Mouse (Mus musculus): Measurements from ENCODE around the gene Pgap3.
A peak's percentile ranks its signal among the peaks of the same experiment; 100 is the strongest.

The Pgap3 gene

DNA sequence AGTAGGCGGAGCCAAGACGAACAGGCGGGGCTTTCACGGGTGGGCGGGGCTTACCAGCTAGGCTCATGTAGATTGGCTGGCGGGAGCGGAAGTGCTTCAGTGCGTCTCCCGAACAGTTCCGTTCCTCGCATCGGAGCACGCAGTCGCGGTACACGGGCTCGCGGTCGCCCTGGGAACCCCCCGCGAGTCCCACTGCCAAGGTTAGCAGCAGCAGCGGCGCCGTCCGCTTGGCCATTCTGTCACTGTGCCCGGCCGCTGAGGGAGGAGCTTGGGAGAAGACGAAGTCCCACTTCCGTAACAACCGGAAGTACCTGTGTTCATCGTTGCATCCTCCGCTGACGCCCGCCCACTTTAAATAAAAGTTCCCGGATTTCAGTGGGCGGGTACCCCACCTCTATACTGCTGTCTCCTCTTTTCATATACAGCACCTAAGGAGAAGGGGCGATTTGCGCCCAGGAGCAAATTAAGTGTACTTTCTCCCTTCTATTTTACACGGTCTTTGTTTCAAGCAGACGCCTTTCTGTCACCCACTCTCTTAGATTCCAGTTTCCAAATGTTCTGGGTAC lies at the start of gene Pgap3:
Pgap3 (minus strand) TSS at position 330 of the 566 bp plus-strand sequence.
- DNase-seq (ENCODE audit: low spot score in 2 of 2), result peak; percentile 86 to 89

DNA sequence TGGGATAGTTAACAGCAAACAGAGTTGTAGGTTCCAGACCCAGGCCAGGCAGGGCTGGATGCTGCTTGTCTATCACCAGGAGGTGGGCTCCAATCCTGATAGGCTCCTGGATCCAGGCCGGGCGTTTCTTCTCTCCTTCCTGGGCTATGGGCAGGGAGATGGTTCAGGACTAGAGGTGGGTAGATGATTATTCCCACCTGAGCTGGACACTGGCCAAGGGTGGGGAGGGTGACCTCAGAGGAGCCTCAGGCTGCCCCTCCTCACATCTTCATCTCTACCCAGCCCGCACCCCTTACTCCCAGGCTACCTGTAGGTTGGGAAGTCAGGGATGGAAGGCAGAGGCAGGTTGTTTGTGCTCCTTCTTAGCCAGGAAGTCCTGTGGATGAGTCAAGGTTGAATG lies 49.1 kb upstream of the Pgap3 start:
- no peak for DNase-seq (ENCODE audit: low spot score in 2 of 2)

DNA sequence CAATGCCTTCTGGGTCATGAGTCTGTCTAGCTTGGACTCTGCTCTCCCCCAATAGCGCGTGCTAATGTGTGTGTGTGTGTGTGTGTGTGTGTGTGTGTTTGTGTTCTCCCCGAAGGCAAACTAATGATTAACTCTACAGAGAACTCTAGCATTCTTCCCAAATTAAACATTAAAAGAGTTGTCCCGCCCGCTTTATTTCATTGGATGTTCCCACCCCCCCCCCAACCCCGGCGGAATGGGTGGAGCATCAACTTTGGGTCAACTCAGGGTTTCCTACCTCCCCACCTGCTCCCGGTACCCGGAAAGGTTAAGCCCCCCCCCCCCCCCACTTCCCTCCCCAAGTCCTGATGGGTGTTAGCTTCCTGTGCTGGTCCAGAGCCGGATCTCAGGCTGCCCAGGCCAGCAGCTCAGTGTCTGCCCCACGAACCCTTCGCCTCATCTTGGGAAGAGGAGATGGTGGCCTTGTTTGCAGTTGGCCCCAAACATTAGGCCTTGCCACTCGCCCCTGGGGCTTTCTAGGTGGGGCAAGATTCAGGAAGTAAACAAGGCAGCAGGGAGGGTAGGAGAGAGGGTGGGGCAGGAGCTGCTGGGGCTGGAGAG lies 48.0 kb upstream of the Pgap3 start:
- no peak for DNase-seq (ENCODE audit: low spot score in 2 of 2)

DNA sequence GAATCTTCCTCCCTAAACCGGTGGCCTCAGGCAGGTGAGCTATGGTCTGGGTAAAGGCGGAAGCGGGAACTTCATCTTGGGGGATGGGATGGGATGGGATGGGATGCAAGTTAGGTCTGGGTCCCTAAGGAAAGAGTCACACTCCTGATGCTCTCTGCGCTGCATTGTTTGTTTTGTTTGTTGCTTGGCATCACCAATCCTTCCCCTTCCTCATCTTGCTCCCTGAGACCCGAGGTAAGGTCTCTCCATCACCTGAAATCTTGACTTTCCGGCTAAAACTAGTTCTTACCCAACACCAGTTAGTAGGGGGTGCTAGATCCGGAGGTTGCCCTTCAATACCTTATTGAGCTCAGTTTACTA lies 47.2 kb upstream of the Pgap3 start:
- no peak for DNase-seq (ENCODE audit: low spot score in 2 of 2)

DNA sequence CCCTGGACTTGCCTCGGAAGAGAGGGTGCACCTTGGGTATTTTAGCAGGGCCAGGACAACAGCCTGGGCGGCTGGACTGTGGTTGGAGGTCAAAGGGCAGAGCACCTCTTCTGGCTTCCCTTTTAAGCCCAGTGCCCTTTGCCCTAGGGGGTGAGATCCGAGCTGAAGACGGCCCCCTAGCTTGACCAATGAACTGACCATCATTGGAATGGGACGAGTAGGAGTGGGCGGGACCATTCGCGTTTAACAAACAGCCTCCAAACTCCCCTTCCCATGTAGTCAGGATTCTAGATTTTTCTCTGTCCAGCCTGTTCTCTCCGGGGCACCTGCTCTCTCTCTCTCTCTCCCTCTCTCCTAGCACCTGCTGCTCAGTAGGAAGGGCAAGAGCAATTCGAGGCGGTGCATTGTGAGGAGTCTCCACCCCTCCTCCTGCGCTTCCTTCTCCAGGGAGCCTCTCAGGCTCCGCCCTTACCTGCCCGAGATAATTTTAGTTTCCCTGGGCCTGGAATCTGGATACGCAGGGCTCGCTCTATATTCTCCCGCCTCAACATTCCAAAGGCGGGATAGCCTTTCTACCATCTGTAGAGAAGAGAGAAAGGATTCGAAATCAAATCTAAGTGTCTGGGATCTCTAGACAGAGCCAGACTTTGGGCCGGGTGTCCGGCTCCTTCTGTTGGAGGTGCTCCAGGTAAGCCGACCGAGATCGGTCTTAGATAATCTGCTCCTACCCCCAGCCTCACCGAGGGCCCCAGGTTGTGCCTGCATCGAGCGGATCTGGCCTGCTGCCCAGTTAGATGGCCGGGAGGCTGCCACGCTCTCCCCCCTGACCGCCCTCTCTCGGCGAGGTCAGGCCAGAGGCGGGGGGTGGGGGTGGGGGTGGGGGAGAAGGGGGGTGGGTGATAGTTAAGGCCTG lies 46.5 kb upstream of the Pgap3 start:
- DNase-seq (ENCODE audit: low spot score in 2 of 2), result no peak

DNA sequence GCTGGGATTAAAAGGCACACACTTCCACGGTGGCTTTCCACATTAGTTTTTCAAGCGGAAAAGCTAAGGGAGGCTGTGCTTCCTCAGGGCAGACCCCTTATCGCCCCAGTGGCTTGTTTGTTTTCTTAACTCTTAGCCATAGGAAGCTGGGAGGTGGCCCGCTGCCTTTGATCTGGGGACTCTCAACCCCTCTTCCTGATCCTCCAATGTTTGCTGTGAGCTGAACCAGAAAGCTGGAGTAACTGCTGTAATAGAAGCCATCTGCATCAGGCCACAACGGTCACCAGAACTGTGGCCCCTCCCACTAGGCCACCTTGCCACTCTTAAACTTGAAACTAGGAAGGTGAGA lies 45.9 kb upstream of the Pgap3 start, which contains the start of gene Grb7:
Grb7 (plus strand) TSS at position 182 of the 349 bp plus-strand sequence.
- DNase-seq (ENCODE audit: low spot score in 2 of 2), result no peak

DNA sequence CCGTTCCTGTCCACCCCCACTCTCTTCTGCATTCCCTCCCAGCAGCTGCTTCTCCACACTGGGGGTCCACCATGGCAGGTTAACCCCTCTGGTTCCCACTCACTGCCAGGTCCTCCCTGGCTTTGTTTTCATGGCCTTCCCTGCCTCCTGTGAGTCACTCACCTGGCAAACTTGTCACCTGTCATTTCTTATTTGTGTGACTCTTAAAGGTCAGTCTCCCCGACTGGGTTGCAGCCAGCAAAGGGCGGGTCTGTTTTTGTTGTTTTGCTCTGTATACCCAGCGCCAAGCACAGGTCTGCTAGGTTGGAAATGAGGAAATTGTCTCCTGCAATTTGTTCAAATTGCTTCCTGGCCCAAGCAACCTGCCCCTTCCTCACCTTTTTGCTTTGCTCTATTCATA lies 45.4 kb upstream of the Pgap3 start:
- DNase-seq (ENCODE audit: low spot score in 2 of 2), result no peak

DNA sequence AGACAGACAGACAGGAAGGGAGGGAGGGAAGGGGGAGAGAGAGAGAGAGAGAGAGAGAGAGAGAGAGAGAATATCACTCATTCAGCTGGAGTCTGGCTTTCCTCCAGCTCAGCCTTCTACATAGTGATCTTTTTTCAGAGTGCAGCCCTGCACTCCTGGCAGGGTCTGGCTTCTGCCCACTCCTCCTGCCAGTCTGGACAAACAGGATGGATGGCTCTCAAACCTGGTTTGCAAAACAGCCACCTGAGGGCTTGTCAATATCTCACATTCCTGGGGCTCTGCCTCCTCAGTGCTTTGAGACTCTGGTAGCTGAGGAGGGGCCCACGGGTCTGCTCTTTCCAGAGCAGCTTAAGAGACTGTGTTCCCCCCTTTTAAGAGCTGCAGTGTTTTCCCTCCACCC lies 44.9 kb upstream of the Pgap3 start:
- no peak for DNase-seq (ENCODE audit: low spot score in 2 of 2)

DNA sequence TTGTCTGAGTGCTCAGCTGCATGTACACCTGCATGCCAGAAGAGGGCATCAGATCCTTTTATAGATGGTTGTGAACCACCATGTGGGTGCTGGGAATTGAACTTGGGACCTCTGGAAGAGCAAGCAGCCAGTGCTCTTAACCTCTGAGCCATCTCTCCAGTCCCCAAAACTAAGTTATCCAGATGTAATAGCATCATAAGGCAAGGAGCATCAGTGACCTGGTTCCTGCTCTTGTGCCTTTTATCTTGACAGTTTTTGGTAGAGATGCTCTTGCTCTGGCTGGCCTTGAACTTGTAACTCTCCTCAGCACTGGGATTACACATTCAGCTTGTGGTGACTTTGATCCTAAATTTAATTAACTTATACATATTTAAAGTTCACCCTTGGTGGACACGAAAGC lies 43.4 kb upstream of the Pgap3 start:
- no peak for DNase-seq (ENCODE audit: low spot score in 2 of 2)

DNA sequence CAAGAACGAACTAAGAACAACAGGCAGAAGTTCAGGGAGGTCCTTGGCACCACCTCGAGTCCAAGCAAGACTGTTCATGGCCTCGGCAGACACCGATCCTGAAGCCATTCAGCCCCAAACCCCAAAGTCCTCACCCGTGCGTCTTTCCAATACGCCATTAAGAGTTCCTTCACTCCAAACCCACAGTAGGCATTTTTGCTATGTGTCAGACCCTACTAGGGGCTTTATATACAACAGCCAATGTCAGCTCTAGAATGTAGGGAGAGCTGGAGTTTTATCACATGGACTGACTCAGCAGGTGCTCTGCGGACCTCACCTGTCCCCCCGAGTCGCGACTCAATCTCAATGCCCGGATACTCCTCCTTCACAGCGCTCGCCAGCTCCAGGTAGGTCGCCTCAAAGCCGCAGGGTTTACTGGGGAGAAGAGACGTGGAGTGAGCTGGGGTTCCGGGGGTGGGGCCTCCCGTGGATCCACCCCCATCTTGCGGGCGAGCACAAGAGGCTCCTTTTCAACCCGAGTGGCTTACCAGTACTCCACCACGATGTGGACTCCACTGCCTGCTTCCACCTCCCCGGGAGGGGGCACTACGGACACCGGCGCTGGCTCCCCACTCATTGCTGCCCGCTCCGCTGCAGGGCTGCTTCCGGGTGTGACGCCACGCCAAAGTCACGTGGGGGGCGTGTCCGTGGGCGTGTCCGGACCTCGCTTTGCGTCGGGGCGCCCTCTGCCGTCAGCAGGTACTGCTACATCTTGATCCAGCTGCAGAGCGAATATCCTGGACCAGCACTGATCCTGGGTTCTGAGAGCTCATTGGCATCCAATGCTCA lies 38.3 kb upstream of the Pgap3 start, which contains the start of gene Mien1:
Mien1 (minus strand) TSS at position 661 of the 828 bp plus-strand sequence.
- DNase-seq (ENCODE audit: low spot score in 2 of 2), result peak; percentile 97 to 98

DNA sequence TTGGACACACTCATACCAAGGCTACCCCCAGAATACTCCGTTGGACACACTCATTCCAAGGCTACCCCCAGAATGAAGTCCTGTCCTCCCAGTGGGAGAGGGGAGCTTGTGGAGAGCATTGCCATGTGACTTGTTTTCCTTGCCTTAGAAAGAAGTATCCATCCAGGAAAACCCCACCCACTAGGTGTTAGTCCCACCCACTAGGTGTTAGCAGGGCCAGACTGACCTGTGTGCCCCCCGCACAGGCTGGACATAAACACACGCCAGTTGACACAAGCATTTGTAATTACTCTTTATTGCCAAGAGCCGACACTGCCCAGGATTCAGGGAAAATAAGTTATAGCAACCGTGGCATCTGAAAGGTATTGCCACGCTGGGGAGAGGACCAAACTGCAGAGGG lies 37.2 kb upstream of the Pgap3 start:
- no peak for DNase-seq (ENCODE audit: low spot score in 2 of 2)

DNA sequence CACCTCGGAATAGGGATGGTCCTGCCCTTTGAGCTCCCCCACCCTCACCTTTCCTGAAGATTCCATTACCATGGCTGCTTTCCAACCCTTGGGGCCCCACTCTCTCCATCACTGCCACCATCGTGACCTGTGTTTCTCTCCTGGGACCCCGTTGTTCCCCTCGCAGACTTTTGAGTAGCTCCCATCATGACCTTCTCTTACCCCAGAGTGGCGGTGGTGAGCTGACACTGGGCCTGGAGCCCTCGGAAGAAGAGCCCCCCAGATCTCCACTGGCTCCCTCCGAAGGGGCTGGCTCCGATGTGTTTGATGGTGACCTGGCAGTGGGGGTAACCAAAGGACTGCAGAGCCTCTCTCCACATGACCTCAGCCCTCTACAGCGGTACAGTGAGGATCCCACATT lies 35.4 kb upstream of the Pgap3 start:
- no peak for DNase-seq (ENCODE audit: low spot score in 2 of 2)

DNA sequence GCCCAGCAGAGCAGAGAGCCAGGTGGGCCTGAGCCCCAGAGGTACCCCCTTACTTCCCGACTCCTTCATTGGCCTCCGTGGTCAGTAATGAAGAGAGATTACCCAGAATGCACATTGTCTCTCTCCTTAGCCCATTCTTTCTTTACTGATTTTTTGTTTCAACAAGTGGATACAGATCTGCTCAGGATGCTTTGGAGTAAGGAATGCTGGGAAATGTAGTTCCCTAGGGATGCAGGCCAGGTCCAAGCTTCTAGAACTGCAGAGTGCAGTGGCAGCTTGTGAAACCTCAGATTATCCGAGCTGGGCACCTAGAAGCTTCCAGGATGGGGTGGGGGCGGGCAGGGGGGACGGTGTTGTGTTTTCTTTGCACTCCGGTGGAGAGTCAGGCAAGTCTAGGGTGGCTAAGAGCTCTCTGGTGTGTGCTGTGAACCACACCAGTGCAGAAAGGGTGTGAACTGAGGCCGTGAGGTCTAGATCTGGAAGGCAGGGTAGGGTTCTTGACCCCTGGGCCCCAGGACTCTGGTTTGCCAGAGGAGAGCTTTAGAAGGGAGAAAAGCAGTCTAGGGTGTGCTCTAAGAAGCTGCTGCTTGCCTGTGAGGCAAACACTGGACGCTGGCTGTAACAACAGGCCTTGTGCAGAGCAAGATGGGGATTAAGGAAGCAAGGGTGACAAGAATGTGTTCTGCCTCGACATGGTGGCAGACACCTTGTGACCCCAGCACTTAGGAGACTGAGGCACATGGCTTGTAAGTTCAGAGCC lies 31.6 kb upstream of the Pgap3 start:
- no peak for DNase-seq (ENCODE audit: low spot score in 2 of 2)

DNA sequence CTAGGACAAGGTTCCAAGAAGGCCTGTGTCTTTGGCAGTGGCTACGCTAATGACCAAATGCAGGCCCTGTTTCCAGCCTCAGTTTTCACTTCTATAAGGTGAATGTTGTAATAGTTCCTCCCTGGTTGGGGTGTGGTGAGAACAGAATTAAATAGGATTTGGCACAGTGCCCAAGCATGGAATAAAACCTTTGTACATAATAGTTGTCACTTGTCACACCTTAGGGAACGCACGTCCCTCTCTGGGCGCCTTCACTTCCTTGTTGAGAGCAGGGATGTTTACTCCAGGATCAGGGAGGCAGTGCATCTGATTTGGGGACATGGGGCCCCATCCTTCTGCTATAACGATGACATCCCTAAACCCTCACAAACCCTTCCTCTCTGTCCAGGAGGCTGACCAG lies 28.1 kb upstream of the Pgap3 start:
- no peak for DNase-seq (ENCODE audit: low spot score in 2 of 2)

DNA sequence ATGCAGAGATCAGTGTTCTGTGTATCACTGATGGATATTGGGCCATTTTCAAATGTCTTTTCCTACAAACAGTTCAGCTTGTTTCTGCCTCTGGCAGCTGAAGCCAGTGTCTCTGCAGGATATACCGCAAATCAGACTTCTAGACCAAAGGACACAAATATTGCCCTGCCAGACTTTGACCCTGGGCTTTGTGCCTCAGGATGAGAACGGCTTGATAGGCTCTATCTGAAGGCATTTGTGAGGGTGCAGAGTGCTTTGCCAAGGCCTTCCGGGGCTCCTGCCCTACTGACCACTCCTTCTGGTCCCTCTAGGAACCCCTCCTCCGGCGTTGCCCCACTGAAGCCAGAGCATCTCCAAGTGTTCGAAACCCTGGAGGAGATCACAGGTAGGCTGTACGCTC lies 26.3 kb upstream of the Pgap3 start:
- no peak for DNase-seq (ENCODE audit: low spot score in 2 of 2)

DNA sequence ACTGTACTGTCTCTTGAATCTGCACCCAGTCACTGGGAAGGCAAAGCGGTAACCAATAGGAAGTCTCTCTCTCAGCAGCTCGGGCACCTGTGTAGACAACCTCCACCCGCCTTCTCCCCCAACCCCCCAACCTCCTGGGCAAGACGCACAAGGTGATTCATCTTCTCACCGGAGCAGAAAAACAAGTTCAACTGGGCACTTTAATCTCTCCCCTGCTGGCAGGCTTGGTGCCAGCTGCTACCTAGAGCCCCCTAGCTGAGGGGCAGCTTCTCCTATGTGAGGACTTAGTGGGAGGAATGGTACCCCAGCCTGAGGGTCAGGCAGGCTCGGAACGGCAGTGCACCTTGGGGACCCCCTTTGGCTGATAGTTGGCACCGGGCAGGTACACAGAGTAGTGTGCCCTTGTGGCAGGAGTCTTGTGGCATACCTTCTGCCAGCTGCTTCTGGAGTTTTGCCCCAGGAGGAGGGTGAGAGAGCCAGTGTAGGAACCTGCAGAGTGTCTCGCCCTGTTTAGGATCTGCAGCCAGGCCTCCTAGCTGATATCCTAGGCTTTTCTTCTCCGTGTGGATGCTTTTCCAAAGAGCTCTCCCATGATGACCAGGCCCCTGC lies 18.8 kb upstream of the Pgap3 start:
- peak in 1 of 2 experiments; percentile 12 for DNase-seq (ENCODE audit: low spot score in 2 of 2)

DNA sequence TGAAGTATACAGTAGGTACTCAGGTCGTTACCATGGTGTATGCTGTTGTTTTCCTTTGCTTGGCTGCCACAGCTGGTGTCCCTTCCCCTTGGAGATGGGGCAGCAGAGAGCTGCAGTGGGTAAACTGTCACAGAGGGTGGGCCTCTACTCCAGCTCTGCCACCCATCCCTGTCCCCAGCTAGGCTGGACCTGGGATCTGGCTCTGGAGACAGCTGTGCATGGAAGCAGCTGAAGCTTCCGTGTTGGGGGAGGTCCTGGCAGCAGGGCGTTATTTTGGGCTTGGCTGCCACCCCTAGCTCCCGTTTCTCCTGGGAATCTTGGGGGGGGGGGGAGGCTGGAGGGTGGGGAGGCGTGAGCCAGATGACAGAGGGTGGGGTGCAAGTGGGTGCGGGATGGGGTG lies 18.0 kb upstream of the Pgap3 start:
- no peak for DNase-seq (ENCODE audit: low spot score in 2 of 2)

DNA sequence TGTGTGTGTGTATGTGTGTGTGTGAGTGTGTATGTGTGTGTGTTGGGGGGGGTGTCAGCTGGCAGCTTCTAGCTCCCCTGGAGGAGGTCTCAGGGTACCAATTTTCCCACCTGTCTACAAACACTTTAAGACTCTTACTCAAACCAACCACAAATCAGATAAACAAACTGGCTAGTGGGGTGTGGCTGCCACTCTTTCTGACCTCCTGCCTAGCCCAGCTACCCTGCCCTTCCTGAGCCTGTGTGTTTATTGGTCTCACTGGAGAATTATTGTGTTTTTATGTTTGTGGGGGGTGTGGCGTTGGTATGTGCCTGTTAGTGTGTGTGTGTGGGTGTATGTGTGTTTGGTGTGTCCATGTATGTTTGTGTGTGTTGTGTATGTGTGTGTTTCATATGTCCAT lies 16.8 kb upstream of the Pgap3 start:
- DNase-seq (ENCODE audit: low spot score in 2 of 2), result no peak

DNA sequence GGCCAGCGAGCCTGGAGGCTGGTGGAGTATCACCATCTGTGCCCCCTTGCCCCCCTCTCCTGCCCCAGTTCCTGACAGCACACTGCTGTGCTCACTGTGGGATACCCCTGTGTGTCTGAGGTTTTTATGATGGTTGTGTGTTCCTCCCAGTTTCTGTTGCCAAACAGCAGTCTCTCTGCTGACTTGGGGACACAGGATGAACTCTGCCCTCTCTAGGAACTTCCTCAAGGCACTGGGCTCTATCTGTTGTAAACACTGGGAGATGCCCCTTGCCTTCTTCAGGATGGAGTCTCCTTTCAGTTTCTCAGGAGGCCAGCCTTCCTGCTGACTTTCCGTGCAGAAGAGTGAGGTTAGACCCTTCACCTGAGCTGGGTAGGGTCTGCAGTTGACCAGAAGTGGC lies 13.9 kb upstream of the Pgap3 start:
- no peak for DNase-seq (ENCODE audit: low spot score in 2 of 2)

DNA sequence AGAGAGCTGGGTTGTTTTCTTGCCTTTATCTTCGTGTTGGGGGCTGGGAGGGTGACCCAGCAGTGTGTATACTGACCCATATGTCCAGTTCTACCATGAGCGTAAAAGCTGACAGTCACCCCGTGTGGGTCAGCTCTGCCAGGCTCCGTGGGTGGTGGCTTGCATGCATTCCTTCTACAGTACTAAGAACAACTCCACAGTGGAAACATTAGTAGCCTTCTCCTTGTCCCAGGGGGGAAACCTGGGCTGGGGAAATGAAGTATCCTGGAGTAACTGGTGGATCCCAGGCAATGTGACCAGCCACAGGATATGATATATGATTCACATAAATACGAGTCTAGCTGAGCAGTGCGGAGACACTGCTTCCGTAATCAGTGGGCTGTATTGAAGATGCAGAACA lies 13.4 kb upstream of the Pgap3 start:
- no peak for DNase-seq (ENCODE audit: low spot score in 2 of 2)

DNA sequence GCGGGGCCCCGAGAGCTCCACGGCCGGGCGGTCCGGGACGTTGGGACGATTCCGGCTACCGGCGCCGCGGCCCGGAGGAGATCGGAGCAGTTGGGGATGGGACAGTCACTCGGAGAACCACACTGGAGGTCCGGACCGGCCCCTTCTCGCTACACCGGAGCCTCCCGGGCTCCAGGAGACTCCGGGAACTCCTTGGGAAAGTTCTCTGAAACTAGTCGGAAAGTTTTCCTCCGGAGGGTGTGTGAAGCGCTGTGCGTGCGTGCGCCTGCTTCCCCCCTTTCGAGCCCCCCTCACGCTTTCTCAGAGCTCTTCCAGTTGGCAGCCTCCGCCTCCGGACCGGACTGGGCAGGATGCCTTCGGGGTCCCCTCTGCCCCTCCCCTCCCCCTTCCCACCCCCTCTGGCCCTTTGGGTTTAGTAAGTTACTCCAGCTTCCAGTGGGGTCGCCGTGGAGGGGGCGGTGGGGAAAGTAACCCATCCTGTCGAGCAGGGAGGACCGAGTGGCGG lies 12.6 kb upstream of the Pgap3 start:
- no peak for DNase-seq (ENCODE audit: low spot score in 2 of 2)
